Mouse (Mus musculus): Measurements from ENCODE around the gene Clec2g.

DNA sequence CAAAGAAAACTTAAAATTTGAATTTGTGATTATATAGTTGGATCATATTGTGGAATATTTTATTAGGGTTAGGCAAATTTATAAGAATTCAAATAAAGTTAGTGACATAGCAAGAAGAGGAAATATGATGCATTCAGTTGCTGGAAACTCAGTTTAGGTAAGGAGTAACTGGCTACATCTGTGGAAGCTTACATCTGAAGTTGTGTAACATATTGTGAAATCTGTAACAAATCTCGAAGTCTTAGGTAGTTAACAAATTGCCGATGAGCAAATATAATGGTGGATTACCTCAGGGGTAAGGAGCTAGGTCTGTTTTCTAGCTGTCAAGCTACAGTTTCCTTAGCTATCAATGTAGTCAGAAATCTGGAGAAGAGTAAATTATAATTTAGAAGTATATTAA, 16.9 kb upstream of the Clec2g start:
- no peak for TF ChIP-seq TCF12 (IDR thresholded peaks at IDR 0.05; ENCODE audit: low read depth, low read length)
- no peak for TF ChIP-seq CTCF (conservative IDR thresholded peaks at IDR 0.05 in 1 of 2, IDR thresholded peaks at IDR 0.05 in 1 of 2; ENCODE audit: low read depth in 2 of 2, low read length in 2 of 2)
- no peak for TF ChIP-seq MAZ (IDR thresholded peaks at IDR 0.05; ENCODE audit: low read depth, low read length)
- TF ChIP-seq ZKSCAN1 (IDR thresholded peaks at IDR 0.05; ENCODE audit: borderline replicate concordance, low read depth, low read length), result no peak
- no peak for TF ChIP-seq GABPA (IDR thresholded peaks at IDR 0.05; ENCODE audit: insufficient replicate concordance, low read depth, low read length)
- TF ChIP-seq POLR2A (IDR thresholded peaks at IDR 0.05; ENCODE audit: low read depth, low read length), result no peak

Data from CH12.LX (cell line).